Mouse (Mus musculus): Measurements from ENCODE around the gene Cadm1. TPM values are rescaled to one million over a fixed set of nuclear protein-coding genes. Genes with fewer than 3 reads are reported as not detected.
A peak's percentile ranks its signal among the peaks of the same experiment; 100 is the strongest.

Cadm1 gene
- polyA plus RNA-seq, 1 experiment from 2014 or later, result 207 TPM

- 89% methylated on average over 6 of the region's 6 CpGs for WGBS
- ATAC-seq (ENCODE audit: low FRiP score, low read depth), result no peak
- H3K4me2 ChIP-seq, result no peak overlapping the region
- H3K9ac ChIP-seq, result no peak overlapping the region
- H3K4me3 ChIP-seq, result no peak overlapping the region
- H3K27me3 ChIP-seq, result no peaks in the 10 kb centered on the region
- H3K36me3 ChIP-seq, result no peaks in the 10 kb centered on the region
- H3K27ac ChIP-seq (replicated peaks), result no peak overlapping the region
- peaks cover 48% of the 10 kb centered on the region for H3K4me1 ChIP-seq (replicated peaks)
- H3K9me3 ChIP-seq, result no peaks in the 10 kb centered on the region
Observed at GRCm38 (mm10) chr9:47730247-47730646, 200.3 kb downstream of the Cadm1 start.

GRCm38 (mm10) chr9:47733780-47734451, 203.9 kb downstream of the Cadm1 start:
- WGBS, result 73% methylated on average over 13 of the region's 13 CpGs
- H3K9me3 ChIP-seq, result no peaks in the 10 kb centered on the region
- peaks cover 34% of the 10 kb centered on the region for H3K4me1 ChIP-seq (replicated peaks)
- ATAC-seq (ENCODE audit: low FRiP score, low read depth), result no peak
- no peak overlapping the region for H3K9ac ChIP-seq
- H3K4me3 ChIP-seq, result no peak overlapping the region
- H3K4me2 ChIP-seq, result no peak overlapping the region
- no peak overlapping the region for H3K27ac ChIP-seq (replicated peaks)
- H3K27me3 ChIP-seq, result no peaks in the 10 kb centered on the region
- H3K36me3 ChIP-seq, result no peaks in the 10 kb centered on the region

GRCm38 (mm10) chr9:47734905-47735304, 204.9 kb downstream of the Cadm1 start:
- 68% methylated on average over 5 of the region's 5 CpGs for WGBS
- H3K9me3 ChIP-seq, result no peaks in the 10 kb centered on the region
- no peak overlapping the region for H3K9ac ChIP-seq
- no peak overlapping the region for H3K4me3 ChIP-seq
- H3K4me1 ChIP-seq (replicated peaks), result peaks cover 34% of the 10 kb centered on the region
- no peak for ATAC-seq (ENCODE audit: low FRiP score, low read depth)
- H3K27ac ChIP-seq (replicated peaks), result no peak overlapping the region
- H3K4me2 ChIP-seq, result no peak overlapping the region
- H3K36me3 ChIP-seq, result no peaks in the 10 kb centered on the region
- no peaks in the 10 kb centered on the region for H3K27me3 ChIP-seq

- no peaks in the 10 kb centered on the region for H3K27me3 ChIP-seq
- H3K9ac ChIP-seq, result no peak overlapping the region; the same call in 1 of the 2 replicates
- no peak overlapping the region for H3K4me2 ChIP-seq
- H3K36me3 ChIP-seq, result no peaks in the 10 kb centered on the region
- WGBS, result 43% methylated on average over 4 of the region's 4 CpGs
- no peak for ATAC-seq (ENCODE audit: low FRiP score, low read depth)
- H3K27ac ChIP-seq (replicated peaks), result peak overlapping the region; percentile 60
- peaks cover 38% of the 10 kb centered on the region for H3K4me1 ChIP-seq (replicated peaks)
- no peaks in the 10 kb centered on the region for H3K9me3 ChIP-seq
- H3K4me3 ChIP-seq, result no peak overlapping the region
Observed at GRCm38 (mm10) chr9:47738799-47739198, 208.8 kb downstream of the Cadm1 start.

- no peaks in the 10 kb centered on the region for H3K9me3 ChIP-seq
- no peak overlapping the region for H3K4me3 ChIP-seq
- no peaks in the 10 kb centered on the region for H3K36me3 ChIP-seq
- no peaks in the 10 kb centered on the region for H3K27me3 ChIP-seq
- H3K4me2 ChIP-seq, result 0 out of 2 replicates have a peak overlapping the region, but pooled peaks have one; percentile 6
- H3K4me1 ChIP-seq (replicated peaks), result peaks cover 34% of the 10 kb centered on the region
- no peak overlapping the region; the same call in 1 of the 2 replicates for H3K9ac ChIP-seq
- peak overlapping the region; percentile 60 for H3K27ac ChIP-seq (replicated peaks)
- 11% methylated on average over 7 of the region's 7 CpGs for WGBS
- ATAC-seq (ENCODE audit: low FRiP score, low read depth), result 0 out of 2 replicates have a peak, but pooled peaks have one; percentile 65
Observed at GRCm38 (mm10) chr9:47739276-47739675, 209.3 kb downstream of the Cadm1 start.

- no peak for ATAC-seq (ENCODE audit: low FRiP score, low read depth)
- H3K9me3 ChIP-seq, result no peaks in the 10 kb centered on the region
- H3K36me3 ChIP-seq, result no peaks in the 10 kb centered on the region
- H3K4me3 ChIP-seq, result no peak overlapping the region
- no peak overlapping the region for H3K4me2 ChIP-seq
- no peaks in the 10 kb centered on the region for H3K27me3 ChIP-seq
- H3K9ac ChIP-seq, result no peak overlapping the region
- H3K4me1 ChIP-seq (replicated peaks), result peaks cover 31% of the 10 kb centered on the region
- no peak overlapping the region for H3K27ac ChIP-seq (replicated peaks)
- 87% methylated on average over 3 of the region's 3 CpGs for WGBS
Observed at GRCm38 (mm10) chr9:47741751-47742150, 211.8 kb downstream of the Cadm1 start.

- no peaks in the 10 kb centered on the region for H3K36me3 ChIP-seq
- H3K9me3 ChIP-seq, result no peaks in the 10 kb centered on the region
- H3K4me2 ChIP-seq, result no peak overlapping the region
- no peak overlapping the region for H3K9ac ChIP-seq
- peaks cover 14% of the 10 kb centered on the region for H3K4me1 ChIP-seq (replicated peaks)
- ATAC-seq (ENCODE audit: low FRiP score, low read depth), result peak; percentile 34; the same call in 1 of the 2 replicates
- H3K4me3 ChIP-seq, result no peak overlapping the region
- H3K27me3 ChIP-seq, result no peaks in the 10 kb centered on the region
- WGBS, result 49% methylated on average over 3 of the region's 3 CpGs
- no peak overlapping the region for H3K27ac ChIP-seq (replicated peaks)
Observed at GRCm38 (mm10) chr9:47744916-47745315, 214.9 kb downstream of the Cadm1 start.

- H3K9me3 ChIP-seq, result no peaks in the 10 kb centered on the region
- 72% methylated on average over 7 of the region's 7 CpGs for WGBS
- no peaks in the 10 kb centered on the region for H3K36me3 ChIP-seq
- ATAC-seq (ENCODE audit: low FRiP score, low read depth), result no peak
- H3K27ac ChIP-seq (replicated peaks), result no peak overlapping the region
- no peaks in the 10 kb centered on the region for H3K27me3 ChIP-seq
- no peak overlapping the region for H3K9ac ChIP-seq
- H3K4me1 ChIP-seq (replicated peaks), result peaks cover 8% of the 10 kb centered on the region
- no peak overlapping the region for H3K4me2 ChIP-seq
- H3K4me3 ChIP-seq, result no peak overlapping the region
Observed at GRCm38 (mm10) chr9:47745716-47746115, 215.7 kb downstream of the Cadm1 start.

- peaks cover 26% of the 10 kb centered on the region for H3K4me1 ChIP-seq (replicated peaks)
- no peak overlapping the region for H3K27ac ChIP-seq (replicated peaks)
- ATAC-seq (ENCODE audit: low FRiP score, low read depth), result no peak
- H3K9ac ChIP-seq, result no peak overlapping the region
- no peak overlapping the region for H3K4me2 ChIP-seq
- H3K9me3 ChIP-seq, result no peaks in the 10 kb centered on the region
- H3K4me3 ChIP-seq, result no peak overlapping the region
- 73% methylated on average over 5 of the region's 5 CpGs for WGBS
- H3K36me3 ChIP-seq, result no peaks in the 10 kb centered on the region
- no peaks in the 10 kb centered on the region for H3K27me3 ChIP-seq
Observed at GRCm38 (mm10) chr9:47749160-47749559, 219.2 kb downstream of the Cadm1 start.

GRCm38 (mm10) chr9:47752516-47752915, 222.5 kb downstream of the Cadm1 start:
- ATAC-seq (ENCODE audit: low FRiP score, low read depth), result no peak
- Histone ChIP-seq H3K4me3 (no peak overlapping the region), H3K4me2 (no peak overlapping the region), H3K27ac (replicated peaks) (peak overlapping the region; percentile 43; the same call in 1 of the 2 replicates), H3K9me3 (no peaks in the 10 kb centered on the region), H3K27me3 (no peaks in the 10 kb centered on the region), H3K36me3 (no peaks in the 10 kb centered on the region), H3K4me1 (replicated peaks) (peaks cover 32% of the 10 kb centered on the region), H3K9ac (no peak overlapping the region)
- WGBS, result 40% methylated on average over 5 of the region's 5 CpGs

GRCm38 (mm10) chr9:47753127-47753526, 223.2 kb downstream of the Cadm1 start:
- ATAC-seq (ENCODE audit: low FRiP score, low read depth), result no peak
- H3K4me1 ChIP-seq (replicated peaks), result peaks cover 32% of the 10 kb centered on the region
- H3K36me3 ChIP-seq, result no peaks in the 10 kb centered on the region
- no peak overlapping the region for H3K4me2 ChIP-seq
- WGBS, result 59% methylated on average over 7 of the region's 7 CpGs
- H3K4me3 ChIP-seq, result no peak overlapping the region
- H3K9ac ChIP-seq, result no peak overlapping the region
- no peaks in the 10 kb centered on the region for H3K9me3 ChIP-seq
- H3K27me3 ChIP-seq, result no peaks in the 10 kb centered on the region
- H3K27ac ChIP-seq (replicated peaks), result 0 out of 2 replicates have a peak overlapping the region, but pooled peaks have one; percentile 43

- no peaks in the 10 kb centered on the region for H3K9me3 ChIP-seq
- H3K4me3 ChIP-seq, result no peak overlapping the region
- H3K4me1 ChIP-seq (replicated peaks), result peaks cover 44% of the 10 kb centered on the region
- no peak overlapping the region; the same call in 1 of the 2 replicates for H3K4me2 ChIP-seq
- 48% methylated on average over 12 of the region's 12 CpGs for WGBS
- ATAC-seq (ENCODE audit: low FRiP score, low read depth), result no peak
- no peaks in the 10 kb centered on the region for H3K27me3 ChIP-seq
- H3K27ac ChIP-seq (replicated peaks), result peak overlapping the region; percentile 32; the same call in 1 of the 2 replicates
- no peaks in the 10 kb centered on the region for H3K36me3 ChIP-seq
- no peak overlapping the region for H3K9ac ChIP-seq
Observed at GRCm38 (mm10) chr9:47755119-47755518, 225.1 kb downstream of the Cadm1 start.
